Mouse (Mus musculus) frontal cortex, postnatal 10 days (tissue): Measurements from ENCODE around the gene Prkcg.
"Not testable (repeated sequence)": the region's sequence is repeated elsewhere in the genome, so short reads cannot be mapped to it uniquely, and the experiment has no call there.

Experiments
- DNase-seq, 2 experiments: peaks; one replicate each; pipeline ENCODE4 v3.0.0; 2022; ENCODE audit warnings: low spot score in 2 of 2, mixed read lengths in 1 of 2

Gene Prkcg

DNA sequence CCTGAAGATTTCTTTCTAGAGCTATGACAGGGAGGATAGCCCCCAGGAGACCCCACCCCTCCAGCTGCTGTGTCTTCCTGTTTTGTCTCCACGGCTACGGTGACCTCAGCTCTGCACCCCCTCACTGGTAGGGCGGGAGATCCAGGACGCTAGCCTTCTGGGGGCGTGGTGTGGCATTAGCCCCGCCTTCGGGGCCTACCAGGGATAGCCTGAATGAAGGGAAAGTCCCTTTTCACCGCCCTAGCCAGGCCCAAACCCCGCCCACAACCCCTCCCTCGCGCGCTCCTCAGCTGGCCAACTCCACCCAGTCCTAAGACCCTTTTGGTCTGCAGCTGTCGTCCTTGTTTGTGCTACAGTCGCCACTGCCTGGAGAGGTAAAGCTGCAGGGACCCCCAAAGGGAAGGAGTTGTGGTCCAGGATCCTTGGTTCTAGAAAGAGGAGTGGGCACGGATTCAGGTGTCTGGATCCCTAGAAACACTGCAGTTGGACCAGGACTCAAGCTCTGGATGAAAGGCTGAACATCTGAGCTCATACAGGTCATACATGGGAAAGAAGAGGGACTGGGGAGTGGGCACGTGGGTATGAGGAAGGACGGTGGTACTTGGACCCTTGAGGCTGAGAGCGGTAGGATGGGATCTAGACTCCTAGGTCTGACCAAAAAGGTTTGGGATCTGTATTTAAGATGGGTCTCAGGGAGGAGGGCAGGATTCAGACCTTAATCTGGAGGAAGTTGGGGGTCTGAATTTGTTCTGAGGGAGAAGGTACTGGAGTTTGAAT, 1.5 kb downstream of the Prkcg start:
- DNase-seq: peak; percentile 90 to 93

DNA sequence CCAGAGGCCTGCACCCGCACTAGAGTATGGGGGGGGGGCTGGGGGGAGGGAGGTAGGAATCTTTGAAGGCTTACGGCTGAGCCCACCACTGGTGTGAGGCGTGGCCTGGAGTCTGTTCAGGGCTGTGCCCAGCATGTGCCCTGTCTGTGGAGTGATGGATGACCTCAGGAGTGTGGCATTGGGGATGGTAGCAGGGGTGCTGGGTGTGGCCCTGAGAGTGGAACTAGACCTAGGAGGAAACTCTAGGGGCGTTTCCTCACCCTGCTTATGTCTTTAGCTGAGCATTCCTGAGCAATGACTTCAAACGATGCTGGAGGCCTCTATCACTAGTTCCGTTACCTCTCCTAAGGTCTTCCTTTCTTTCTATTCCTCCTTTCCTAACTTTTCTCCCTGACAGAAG, 2.2 kb downstream of the Prkcg start:
- no peak for DNase-seq

GRCm38 (mm10) chr7:3291764-3292163, 2.8 kb downstream of the Prkcg start:
- DNase-seq: no peak

GRCm38 (mm10) chr7:3292271-3292670, 3.3 kb downstream of the Prkcg start:
- not testable (repeated sequence) for DNase-seq

DNA sequence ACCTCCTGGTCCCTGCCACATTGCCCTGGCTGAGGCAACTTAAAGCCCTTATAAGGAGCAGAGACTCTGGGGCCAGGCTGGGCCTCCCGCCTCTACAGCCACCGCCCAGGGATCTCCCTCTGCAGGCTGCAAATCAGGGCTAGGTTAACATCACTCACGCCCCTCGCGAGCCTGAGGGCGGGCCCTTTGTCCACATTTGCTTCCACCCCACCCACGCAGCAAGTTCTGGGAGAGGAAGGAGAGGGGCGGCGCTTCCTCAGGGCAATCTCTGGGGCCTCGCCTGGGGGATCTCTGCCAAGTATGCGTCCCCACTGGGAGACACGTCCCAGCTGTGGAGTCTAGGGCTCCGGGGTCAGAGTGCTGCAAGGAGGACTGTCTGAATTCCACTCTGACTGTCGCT, 3.8 kb downstream of the Prkcg start:
- DNase-seq: peak in 1 of 2 experiments; percentile 59

DNA sequence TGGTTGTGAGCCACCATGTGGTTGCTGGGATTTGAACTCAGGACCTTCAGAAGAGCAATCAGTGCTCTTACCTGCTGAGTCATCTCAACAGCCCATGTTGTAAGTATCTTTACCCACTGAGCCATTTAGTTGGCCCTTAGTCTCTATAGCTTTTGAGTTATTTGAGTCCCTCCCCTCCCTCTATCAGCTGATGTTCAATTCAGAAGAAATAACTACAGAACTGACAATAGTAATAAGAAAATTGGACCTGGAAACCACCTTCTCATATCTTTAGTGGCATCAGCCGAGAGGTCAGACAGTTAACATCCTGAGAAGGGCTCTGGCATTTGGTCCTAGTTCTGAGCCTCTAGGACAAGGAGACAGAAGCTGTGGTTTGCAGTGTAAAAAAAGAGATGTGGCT, 5.8 kb downstream of the Prkcg start:
- DNase-seq: no peak

DNA sequence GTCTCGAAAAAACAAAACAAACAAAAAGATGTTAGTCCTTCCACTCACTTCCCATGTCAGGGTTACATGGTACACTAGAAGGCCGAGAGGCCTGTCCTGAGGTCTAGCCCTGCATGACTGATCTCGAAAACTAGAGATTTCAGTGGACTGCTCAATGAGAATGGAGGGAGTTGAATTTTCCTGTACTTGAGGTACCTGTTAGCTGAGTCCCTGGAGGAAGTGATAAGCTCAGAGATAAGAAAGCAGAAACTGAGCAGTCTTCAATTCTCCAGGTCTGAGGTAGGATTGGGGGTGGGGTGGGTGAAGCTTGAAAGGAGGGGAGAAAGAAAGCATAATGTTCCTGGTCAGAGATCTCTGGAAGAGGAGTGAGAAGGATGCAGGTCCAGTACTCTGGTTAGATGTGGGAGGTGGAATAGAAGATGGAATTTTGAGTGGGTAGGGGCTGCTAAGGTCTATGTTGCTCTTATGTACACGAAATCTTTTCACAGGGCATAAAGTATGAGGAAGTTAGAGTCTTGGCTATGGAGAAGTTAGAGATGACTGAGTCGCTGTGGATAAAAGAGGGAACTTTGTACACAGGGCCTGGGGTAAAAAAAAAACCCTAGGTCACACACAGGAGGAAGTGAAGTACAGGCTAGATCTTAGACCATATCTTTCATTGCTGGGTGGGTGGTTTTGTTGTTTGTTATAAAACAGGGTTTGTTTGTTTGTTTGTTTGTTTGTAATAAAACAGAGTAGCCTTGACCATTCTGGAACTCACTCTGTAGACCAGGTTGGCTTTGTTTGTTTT, 6.5 kb downstream of the Prkcg start:
- DNase-seq: no peak

DNA sequence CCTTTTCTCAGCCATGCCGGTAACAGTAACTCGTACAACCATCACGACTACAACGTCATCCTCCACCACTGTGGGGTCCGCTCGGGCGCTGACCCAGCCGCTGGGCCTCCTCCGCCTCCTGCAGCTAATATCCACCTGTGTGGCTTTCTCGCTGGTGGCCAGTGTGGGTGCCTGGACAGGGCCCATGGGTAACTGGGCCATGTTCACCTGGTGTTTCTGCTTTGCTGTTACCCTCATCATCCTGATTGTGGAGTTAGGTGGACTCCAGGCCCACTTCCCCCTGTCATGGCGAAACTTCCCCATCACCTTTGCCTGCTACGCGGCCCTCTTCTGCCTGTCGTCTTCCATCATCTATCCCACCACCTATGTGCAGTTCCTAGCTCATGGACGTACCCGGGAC, 7.7 kb downstream of the Prkcg start:
- no peak for DNase-seq

DNA sequence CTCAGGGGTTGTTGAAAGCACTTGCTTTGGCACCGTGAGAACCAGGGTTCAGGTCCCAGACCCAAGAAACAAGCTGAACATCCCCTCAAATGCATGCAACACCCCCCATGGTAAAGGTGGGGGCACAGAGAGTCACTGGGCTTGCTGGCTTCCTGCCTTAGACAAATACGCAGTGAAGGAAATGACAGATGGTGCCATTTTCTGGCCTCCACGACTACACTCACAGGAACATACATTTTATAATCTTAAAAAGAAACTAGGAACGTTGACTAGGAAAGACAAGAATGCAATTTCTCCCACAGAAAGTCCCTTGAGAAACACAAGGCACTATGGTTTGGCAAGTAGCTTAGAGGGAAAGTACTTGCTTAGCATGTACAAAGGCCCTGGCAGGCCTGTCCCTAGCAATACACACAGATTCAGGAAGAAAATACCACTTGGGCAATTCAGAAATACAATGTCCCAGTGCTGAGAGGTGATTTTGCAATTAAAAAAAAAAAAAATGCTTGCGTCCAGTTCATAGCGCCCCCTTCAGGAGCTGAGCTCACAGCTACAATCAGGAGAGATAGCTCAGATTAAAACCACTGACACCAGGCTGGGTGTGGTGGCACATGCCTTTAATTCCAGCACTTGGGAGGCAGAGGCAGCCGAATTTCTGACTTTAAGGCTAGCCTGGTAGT, 11.1 kb downstream of the Prkcg start:
- DNase-seq: no peak

- no peak for DNase-seq
Measured at GRCm38 (mm10) chr7:3300891-3301627, 12.1 kb downstream of the Prkcg start.

- peak in 1 of 2 experiments; percentile 53 for DNase-seq
Measured at GRCm38 (mm10) chr7:3301628-3302555, 12.9 kb downstream of the Prkcg start.

DNA sequence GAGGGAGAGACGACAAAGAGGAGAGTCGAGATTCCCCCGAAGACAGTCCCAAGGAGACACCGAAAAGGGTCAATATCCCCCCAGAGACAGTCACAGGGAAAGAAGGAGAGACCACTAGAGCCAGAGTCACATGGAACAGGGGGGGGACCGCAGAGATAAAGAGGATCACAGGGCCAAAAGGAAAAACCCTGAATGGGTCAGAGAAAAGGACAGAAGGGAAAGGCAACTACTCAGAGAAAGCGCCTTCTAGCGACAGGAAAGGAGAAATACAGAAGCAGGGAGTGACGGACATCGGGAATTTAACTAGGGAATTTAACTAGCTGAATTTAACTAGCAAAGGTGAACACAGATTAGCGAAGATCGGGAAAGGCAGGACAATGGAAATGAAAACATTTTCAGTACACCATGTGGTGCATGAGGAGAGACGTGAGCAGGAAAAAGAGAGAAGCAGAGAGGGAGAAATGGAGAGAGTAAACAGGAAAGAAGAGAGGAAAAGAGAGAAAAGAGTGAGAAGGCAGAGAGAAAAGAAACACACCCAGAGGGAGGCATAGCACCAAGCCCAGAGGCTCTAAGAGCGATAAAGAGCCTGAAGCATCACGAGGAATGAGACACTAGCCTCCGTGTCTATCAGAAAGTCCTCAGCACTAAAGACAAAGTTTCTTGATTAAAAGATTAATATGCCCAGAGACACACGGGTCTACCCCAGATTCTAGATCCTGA, 13.7 kb downstream of the Prkcg start:
- DNase-seq: peak in 1 of 2 experiments; percentile 31

DNA sequence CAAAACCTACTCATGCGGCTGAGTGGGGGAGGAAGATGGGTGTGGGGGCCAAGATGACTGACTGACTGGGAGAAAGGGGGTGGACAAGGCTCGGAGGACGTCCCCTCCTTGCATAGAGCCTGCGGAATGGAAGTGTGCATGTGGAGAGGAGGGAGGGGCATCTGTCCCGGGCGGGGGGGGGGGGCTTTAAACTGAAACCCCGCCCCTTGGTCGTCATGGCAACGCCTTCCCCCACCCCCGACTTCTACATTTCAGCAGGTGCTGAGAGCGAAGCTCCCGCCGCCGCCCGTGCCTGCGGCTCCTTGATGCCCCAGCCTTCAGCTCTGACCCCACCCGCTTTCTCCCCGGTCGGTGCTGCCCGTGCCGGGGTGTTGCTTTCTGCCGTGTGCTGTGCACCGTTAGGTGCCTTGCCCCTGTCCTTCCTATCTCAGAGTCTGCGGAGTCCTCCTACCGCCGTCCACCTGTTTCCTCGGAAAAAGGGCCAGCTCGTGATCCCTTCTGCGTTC, 14.3 kb downstream of the Prkcg start:
- peak; percentile 50 to 66 for DNase-seq

DNA sequence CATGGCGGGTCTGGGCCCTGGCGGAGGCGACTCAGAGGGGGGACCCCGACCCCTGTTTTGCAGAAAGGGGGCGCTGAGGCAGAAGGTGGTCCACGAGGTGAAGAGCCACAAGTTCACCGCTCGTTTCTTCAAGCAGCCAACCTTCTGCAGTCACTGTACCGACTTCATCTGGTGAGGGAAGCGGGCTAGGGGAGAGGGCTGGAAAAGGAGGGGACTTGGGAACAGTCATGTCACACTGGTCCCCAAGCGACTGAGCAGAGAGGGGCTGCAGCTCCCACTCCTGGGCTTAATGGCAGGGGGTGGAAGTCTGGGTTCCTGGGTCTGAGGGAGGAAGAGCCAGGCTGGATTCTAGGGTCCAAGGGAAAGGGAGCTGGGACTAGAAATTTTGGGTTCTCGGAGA, 14.8 kb downstream of the Prkcg start:
- DNase-seq: peak in 1 of 2 experiments; percentile 46

- peak; percentile 63 to 65 for DNase-seq
Measured at GRCm38 (mm10) chr7:3304298-3304697, 15.3 kb downstream of the Prkcg start.

- DNase-seq: no peak
Measured at GRCm38 (mm10) chr7:3306400-3306799, 17.4 kb downstream of the Prkcg start.

DNA sequence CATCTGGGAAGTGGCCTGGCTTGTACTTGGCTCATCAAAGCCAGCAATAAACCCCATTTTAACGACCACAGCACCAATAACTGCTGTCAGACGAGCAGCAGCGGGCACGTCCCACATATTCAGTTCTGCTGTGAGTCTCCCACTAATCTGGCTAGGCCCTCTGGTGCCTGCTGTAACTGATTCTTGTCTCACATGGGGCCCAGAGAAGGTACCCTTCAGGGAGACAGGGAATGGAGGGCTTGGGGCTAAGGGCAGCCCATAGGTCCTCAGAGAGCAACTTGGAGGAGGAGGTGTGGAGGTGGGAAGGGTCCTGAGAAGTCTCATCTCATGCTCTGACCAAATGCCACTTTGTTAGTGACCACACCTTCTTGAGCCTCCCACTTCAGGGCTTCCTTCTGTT, 19.7 kb downstream of the Prkcg start:
- DNase-seq: no peak

DNA sequence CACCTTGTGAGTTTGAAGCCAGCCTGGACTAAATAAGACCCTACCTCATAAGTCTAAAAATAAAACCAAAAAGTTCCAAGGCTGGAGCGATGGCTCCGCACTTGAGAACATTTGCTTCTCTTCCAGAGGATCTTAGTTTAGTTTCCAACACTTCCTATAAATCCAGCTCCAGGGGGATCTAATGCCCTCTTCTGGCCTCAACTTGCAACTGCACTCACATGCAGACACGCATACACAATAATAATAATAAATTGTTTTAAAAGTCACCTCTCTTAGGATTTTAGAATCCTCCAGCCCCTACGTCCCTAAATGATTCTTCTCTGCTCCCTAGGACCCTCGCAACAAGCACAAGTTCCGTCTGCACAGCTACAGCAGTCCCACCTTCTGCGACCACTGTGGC, 21.3 kb downstream of the Prkcg start:
- DNase-seq: no peak

GRCm38 (mm10) chr7:3313571-3313970, 24.6 kb downstream of the Prkcg start:
- no peak for DNase-seq

DNA sequence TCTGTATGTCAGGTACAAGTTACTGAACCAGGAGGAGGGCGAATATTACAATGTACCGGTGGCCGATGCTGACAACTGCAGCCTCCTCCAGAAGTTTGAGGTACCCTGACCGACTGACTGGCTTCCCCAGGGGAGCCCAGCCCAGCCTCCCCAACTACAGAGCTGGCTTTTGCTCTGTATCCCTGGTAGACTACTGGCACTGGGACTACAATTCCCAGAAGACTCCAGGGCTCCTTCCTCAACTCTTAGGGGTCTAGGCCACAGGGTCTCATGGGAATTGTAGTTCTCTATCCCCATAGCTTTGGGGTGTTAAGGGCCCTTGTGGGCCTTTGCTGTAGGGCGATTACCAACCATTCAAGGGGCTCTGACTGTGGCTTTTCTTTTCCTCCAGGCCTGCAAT, 25.1 kb downstream of the Prkcg start:
- DNase-seq: no peak
